Mouse (Mus musculus) liver, embryonic 16.5 days (tissue): ENCODE data around the gene Fam83b. TPM values are rescaled to one million over a fixed set of nuclear protein-coding genes. Genes with fewer than 3 reads are reported as not detected.

Experiments used
- ATAC-seq: fragments of 200-750 bp; cut with Nextera tagmentation; 2 replicates; pipeline ENCODE4 v1.8.0; 2017; ENCODE audit warnings: low read depth, mild to moderate bottlenecking, moderate number of reproducible peaks, moderate library complexity
- H3K27ac ChIP-seq: fragments of 300-500 bp; sonication (generic); 2 replicates; pipeline ENCODE4 v1.5.1; 2014; ENCODE audit warnings: mild to moderate bottlenecking, low read length
- H3K27me3 ChIP-seq: fragments of 300-500 bp; sonication (generic); 2 replicates; pipeline ENCODE4 v1.6.1; 2014; ENCODE audit warnings: low read depth, low read length, mixed read lengths; ENCODE audit not compliant: control insufficient read depth, insufficient read depth
- H3K36me3 ChIP-seq: fragments of 300-500 bp; sonication (generic); 2 replicates; pipeline ENCODE4 v1.6.1; 2014; ENCODE audit warnings: mild to moderate bottlenecking; ENCODE audit not compliant: control insufficient read depth, insufficient read depth
- H3K4me1 ChIP-seq: fragments of 300-500 bp; sonication (generic); 2 replicates; pipeline ENCODE4 v1.6.1; 2014; ENCODE audit warnings: low read depth, low read length, mixed read lengths; ENCODE audit not compliant: control insufficient read depth
- H3K4me2 ChIP-seq: fragments of 300-500 bp; sonication (generic); 2 replicates; pipeline ENCODE4 v1.6.1; 2014; ENCODE audit warnings: low read depth, low read length, mixed read lengths
- H3K4me3 ChIP-seq: fragments of 300-500 bp; sonication (generic); 2 replicates; pipeline ENCODE4 v1.5.1; 2014; ENCODE audit warnings: low read depth, mild to moderate bottlenecking, low read length
- H3K9ac ChIP-seq: fragments of 300-500 bp; sonication (generic); 2 replicates; pipeline ENCODE4 v1.6.1; 2014; ENCODE audit warnings: low read depth, low read length
- H3K9me3 ChIP-seq: fragments of 300-500 bp; sonication (generic); replicated peaks from 2 replicates; pipeline ENCODE4 v1.6.1; 2016; ENCODE audit warnings: low read length; ENCODE audit not compliant: control insufficient read depth
- WGBS: fragments of 180-500 bp; shearing (Covaris S2); extraction: QIAGEN DNeasy Blood & Tissue Kit; methylation state at CpG from one replicate; pipeline ENCODE4 v1.1.7; 2014; ENCODE audit not compliant: insufficient replicate concordance; 5-methylcytosine and 5-hydroxymethylcytosine counted together
- polyA plus RNA-seq: library from polyadenylated mRNA; unstranded; fragments of >200 nt; fragmentation: Nextera tagmentation; extraction: Ambion mirVana; gene quantifications from 2 replicates; pipeline ENCODE4 v1.2.1, GENCODE M21; 2015

Gene Fam83b
- polyA plus RNA-seq, 1 experiment from 2014 or later = 0.18 TPM

DNA sequence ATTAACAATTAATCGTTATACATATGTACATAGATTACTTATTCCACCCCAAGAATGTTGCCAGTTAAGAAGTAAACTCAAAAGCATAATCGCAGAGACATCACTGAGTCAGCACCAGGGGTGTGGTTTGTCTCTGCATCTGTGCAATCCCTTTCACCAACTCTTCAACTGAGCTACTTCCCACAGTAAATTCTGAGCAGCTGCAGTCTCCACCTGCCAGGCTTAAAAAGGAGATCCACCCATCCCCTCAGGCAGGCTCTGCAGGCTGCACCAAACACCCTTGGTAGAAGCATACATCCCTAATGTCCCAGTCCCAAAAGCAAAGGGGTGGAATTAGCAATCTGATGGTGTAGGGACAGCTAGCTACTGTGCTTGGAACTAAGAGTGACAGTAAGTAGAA, 1.3 kb downstream of the Fam83b start:
- ATAC-seq = no peak
- H3K27me3 ChIP-seq = peaks cover 7% of the 10 kb centered on the region
- no peaks in the 10 kb centered on the region for H3K4me1 ChIP-seq
- H3K4me2 ChIP-seq = no peak overlapping the region
- no peak overlapping the region for H3K27ac ChIP-seq
- H3K4me3 ChIP-seq = no peak overlapping the region
- no peaks in the 10 kb centered on the region for H3K9me3 ChIP-seq
- H3K36me3 ChIP-seq = no peaks in the 10 kb centered on the region
- WGBS = 59% methylated on average over 2 of the region's 2 CpGs
- no peak overlapping the region for H3K9ac ChIP-seq

DNA sequence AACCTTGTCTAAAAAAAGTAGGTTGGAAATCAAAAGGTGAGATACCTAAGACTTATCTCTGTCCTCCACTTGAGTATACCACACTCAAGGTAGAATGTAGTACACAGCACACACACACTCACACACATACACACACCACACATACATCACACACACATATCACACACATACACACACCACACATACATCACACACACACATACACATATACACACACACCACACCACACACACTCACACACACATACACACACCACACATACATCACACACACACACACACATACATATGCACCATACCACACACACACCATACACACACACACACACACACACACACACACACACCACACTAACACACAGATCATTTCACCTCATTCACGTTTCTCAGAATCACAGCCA, 2.8 kb downstream of the Fam83b start:
- Histone ChIP-seq H3K4me3 (no peak overlapping the region), H3K9me3 (no peaks in the 10 kb centered on the region), H3K27me3 (peaks cover 7% of the 10 kb centered on the region), H3K36me3 (no peaks in the 10 kb centered on the region), H3K9ac (no peak overlapping the region), H3K4me1 (no peaks in the 10 kb centered on the region; the same call in 1 of the 2 replicates), H3K27ac (no peak overlapping the region), H3K4me2 (no peak overlapping the region)
- whole genome bisulfite sequencing = 68% methylated on average over 1 of the region's 1 CpGs
- no peak for ATAC-seq

DNA sequence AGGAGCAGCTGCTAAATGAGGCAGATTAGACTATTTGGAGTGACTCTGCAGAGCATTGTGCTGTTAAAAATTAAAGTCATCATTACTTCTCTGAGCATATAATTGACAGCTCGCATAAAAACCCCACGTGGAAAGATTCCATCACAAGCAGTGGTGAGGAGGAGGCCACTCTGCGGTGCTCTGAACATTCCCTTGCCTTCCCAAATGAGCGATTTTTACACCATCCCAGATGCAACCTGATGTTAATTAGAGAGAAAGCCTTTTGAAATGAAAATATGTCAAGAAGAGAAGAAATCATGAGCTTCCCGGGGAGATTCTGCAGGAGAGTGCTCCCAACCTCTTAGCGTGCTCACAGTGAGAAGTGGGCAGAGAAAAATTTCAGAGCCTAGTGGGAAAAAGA, 4.1 kb downstream of the Fam83b start:
- ATAC-seq = no peak
- Histone ChIP-seq H3K4me1 (no peaks in the 10 kb centered on the region; the same call in 1 of the 2 replicates), H3K36me3 (no peaks in the 10 kb centered on the region), H3K9me3 (no peaks in the 10 kb centered on the region), H3K4me3 (no peak overlapping the region), H3K4me2 (no peak overlapping the region), H3K9ac (no peak overlapping the region), H3K27ac (no peak overlapping the region), H3K27me3 (peaks cover 7% of the 10 kb centered on the region)
- WGBS = 44% methylated on average over 6 of the region's 6 CpGs

DNA sequence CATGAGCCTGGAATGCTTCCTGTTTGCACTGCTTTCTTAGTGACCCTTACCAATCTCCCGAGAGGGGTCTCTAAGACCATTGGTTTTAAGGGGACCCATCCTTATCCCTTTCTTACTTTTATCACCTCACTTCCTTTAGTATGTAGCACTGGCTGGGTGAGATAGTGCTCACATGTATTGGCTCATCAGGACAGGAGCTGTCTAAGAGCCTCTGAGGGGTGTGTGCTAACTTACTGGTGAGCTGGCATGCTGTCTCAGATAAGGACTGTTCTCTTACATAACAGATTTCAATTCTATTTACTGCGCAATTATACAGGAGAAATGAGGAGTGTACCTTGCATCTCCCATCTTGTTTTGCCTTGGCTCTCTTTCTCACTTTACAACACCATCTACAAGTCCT, 7.7 kb downstream of the Fam83b start:
- H3K4me3 ChIP-seq = no peak overlapping the region
- H3K4me2 ChIP-seq = no peak overlapping the region
- H3K9ac ChIP-seq = no peak overlapping the region
- no peaks in the 10 kb centered on the region for H3K9me3 ChIP-seq
- peak; percentile 80 for ATAC-seq
- 16% methylated on average over 2 of the region's 2 CpGs for WGBS
- H3K27me3 ChIP-seq = no peaks in the 10 kb centered on the region
- no peaks in the 10 kb centered on the region; the same call in 1 of the 2 replicates for H3K4me1 ChIP-seq
- H3K27ac ChIP-seq = no peak overlapping the region
- no peaks in the 10 kb centered on the region for H3K36me3 ChIP-seq

DNA sequence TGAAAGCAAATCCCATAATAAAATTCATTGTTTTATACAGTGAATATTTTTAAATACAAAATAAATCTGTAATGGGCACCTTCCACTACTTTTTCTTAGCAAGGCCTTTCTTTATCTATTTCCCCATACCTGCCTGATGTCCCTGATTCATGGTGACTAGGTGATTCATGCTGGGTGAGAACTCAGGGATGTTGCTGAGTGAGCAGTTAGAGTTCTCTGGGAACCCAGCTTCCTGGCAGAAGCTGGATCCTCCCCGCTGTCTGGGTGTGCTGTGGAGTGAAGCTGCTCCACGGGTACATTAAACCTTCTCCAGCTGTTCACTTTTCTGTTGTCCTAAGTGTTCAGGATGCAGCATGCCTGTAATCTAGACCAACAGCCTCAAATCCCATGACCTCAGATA, 13.2 kb downstream of the Fam83b start:
- WGBS = 27% methylated on average over 2 of the region's 2 CpGs

DNA sequence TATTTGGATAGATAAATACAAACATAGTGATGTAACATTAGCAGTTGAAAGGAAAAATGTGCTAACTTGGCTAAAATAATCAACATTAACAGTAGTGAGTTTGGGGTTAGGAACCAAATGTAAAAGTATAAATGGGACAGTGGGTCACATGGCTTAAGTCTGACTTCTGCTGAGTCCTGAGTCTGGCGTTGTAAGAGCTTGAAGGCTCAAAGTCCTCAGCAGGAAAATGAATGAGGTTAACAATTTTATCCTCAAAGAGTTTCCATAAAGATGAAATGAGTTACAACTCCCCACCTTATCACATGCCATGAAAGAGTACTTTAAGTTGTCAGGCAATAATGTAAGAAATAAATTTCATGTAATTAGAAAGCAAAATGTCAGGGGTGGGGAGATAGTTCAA, 13.8 kb downstream of the Fam83b start:
- Histone ChIP-seq H3K36me3 (no peaks in the 10 kb centered on the region), H3K4me3 (no peak overlapping the region), H3K27me3 (no peaks in the 10 kb centered on the region), H3K27ac (no peak overlapping the region), H3K4me1 (no peaks in the 10 kb centered on the region), H3K9me3 (no peaks in the 10 kb centered on the region), H3K4me2 (no peak overlapping the region), H3K9ac (no peak overlapping the region)
- ATAC-seq = no peak
- 63% methylated on average over 1 of the region's 1 CpGs for WGBS

More for the DNA sequence above, 13.2 kb downstream of the Fam83b start:
- Histone ChIP-seq H3K4me1 (no peaks in the 10 kb centered on the region), H3K4me2 (no peak overlapping the region), H3K27me3 (no peaks in the 10 kb centered on the region), H3K4me3 (no peak overlapping the region), H3K9me3 (no peaks in the 10 kb centered on the region), H3K27ac (no peak overlapping the region), H3K9ac (no peak overlapping the region), H3K36me3 (no peaks in the 10 kb centered on the region)
- no peak for ATAC-seq

DNA sequence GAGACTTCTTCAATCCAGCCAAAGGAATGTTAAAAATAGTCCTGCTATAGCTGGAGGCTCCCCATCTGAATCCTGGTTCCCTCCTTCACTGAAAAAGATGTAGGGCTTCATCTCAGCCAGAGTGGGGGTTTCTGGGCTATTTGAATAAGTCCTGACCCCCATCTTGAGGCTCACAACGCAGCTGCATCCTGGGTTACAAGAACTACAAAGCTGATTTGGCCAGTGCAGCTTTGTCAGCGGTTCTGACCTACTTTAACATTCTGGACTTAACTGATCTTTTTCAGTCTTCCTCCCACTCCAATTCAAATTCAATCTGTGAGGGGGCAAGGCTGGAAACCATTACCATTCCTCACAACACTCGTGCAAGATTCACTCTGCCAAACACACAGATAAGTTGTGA, 20.2 kb downstream of the Fam83b start:
- Histone ChIP-seq H3K4me1 (no peaks in the 10 kb centered on the region), H3K4me3 (no peak overlapping the region), H3K9ac (no peak overlapping the region), H3K4me2 (no peak overlapping the region), H3K27me3 (no peaks in the 10 kb centered on the region), H3K36me3 (no peaks in the 10 kb centered on the region), H3K9me3 (no peaks in the 10 kb centered on the region), H3K27ac (no peak overlapping the region)
- 32% methylated on average over 3 of the region's 3 CpGs for WGBS
- no peak for ATAC-seq

DNA sequence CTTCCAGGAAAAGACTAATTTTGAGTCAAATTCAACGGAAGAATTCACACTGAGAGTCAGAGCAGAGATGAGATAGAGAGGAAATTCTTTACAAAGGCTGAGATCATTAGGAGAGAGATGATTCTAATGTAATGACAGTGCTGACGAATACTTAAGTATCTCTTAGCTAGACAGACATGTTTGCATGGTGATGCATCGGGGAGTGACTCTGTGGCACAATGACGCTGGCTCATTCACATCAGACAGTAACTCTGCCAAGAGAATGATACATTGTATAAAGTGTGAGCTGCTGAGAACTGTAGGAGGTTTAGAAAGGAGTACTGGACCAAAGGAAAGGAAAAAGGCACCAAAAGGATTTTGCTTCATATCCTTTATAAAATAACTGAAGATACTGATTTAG, 26.2 kb downstream of the Fam83b start:
- WGBS = 38% methylated on average over 4 of the region's 4 CpGs
- no peaks in the 10 kb centered on the region for H3K9me3 ChIP-seq
- no peak overlapping the region for H3K27ac ChIP-seq
- H3K4me1 ChIP-seq = no peaks in the 10 kb centered on the region
- H3K9ac ChIP-seq = no peak overlapping the region
- H3K4me3 ChIP-seq = no peak overlapping the region
- no peak for ATAC-seq
- H3K36me3 ChIP-seq = no peaks in the 10 kb centered on the region
- no peaks in the 10 kb centered on the region for H3K27me3 ChIP-seq
- H3K4me2 ChIP-seq = no peak overlapping the region

DNA sequence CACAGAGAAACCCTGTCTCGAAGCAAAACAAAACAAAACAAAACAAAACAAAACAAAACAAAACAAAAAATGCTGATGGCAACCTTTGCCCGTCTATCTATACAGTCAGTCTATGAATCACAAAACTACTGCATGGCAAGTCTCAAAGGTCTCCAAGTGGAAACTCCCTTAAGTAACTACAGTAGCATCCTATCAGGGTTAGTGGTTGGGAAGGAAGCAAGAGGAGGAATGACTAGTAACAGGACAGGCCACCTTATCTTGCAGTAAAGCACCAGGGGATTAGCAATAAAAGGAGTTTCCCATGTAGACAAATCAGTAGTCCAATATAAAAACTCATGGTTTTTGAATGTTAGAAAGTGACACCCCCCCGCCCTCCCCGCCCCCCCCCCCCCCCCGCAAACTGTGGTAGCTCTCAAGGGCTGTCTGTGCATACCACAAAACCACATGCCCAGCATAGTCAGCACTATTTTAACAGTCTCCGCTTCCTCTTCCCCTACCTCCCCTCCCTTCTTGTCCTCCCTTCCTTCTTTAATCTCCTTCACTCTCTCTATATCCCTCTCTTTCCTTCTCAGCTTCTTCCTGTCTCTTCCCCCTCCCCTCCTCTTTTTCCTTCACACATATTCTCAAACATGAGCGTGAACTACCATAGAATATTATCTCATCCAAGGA, 26.8 kb downstream of the Fam83b start:
- no peaks in the 10 kb centered on the region for H3K9me3 ChIP-seq
- no peak overlapping the region for H3K27ac ChIP-seq
- H3K36me3 ChIP-seq = no peaks in the 10 kb centered on the region
- H3K4me1 ChIP-seq = no peaks in the 10 kb centered on the region
- WGBS = 36% methylated on average over 5 of the region's 7 CpGs
- H3K4me2 ChIP-seq = no peak overlapping the region
- no peak overlapping the region for H3K4me3 ChIP-seq
- H3K27me3 ChIP-seq = no peaks in the 10 kb centered on the region
- no peak for ATAC-seq
- no peak overlapping the region for H3K9ac ChIP-seq
